Mouse (Mus musculus) liver, adult 2 months (tissue): ENCODE data around the gene Ccdc73. TPM values are rescaled to one million over a fixed set of nuclear protein-coding genes. Genes with fewer than 3 reads are reported as not detected.
"Not testable (repeated sequence)": the region's sequence is repeated elsewhere in the genome, so short reads cannot be mapped to it uniquely, and the experiment has no call there.

Experiments used
- DNase-seq: peaks from one replicate; pipeline ENCODE4 v3.0.0-alpha.2; 2011; ENCODE audit warnings: low read depth, low spot score; ENCODE audit errors: extremely low read depth
- H3K27ac ChIP-seq: fragments of 200-500 bp; replicated peaks from 2 replicates; pipeline ENCODE4 v1.5.1; 2012; ENCODE audit warnings: low read depth, mild to moderate bottlenecking, control low read depth, inconsistent platforms, low read length; ENCODE audit not compliant: insufficient read depth
- H3K27me3 ChIP-seq: fragments of 200-500 bp; 2 replicates; pipeline ENCODE4 v1.6.1; 2012; ENCODE audit warnings: mild to moderate bottlenecking, moderate library complexity, low read length, inconsistent platforms; ENCODE audit not compliant: control insufficient read depth, insufficient read depth
- H3K36me3 ChIP-seq: fragments of 200-500 bp; 2 replicates; pipeline ENCODE4 v1.6.1; 2012; ENCODE audit warnings: low read length, inconsistent platforms; ENCODE audit not compliant: control insufficient read depth, insufficient read depth
- H3K4me1 ChIP-seq: fragments of 200-500 bp; 2 replicates; pipeline ENCODE4 v1.6.1; 2011; ENCODE audit warnings: low read length; ENCODE audit not compliant: control insufficient read depth, insufficient read depth
- H3K4me3 ChIP-seq: fragments of 200-500 bp; 2 replicates; pipeline ENCODE4 v1.5.1; 2011; ENCODE audit warnings: low read depth, mild to moderate bottlenecking, control low read depth, low read length, moderate library complexity; ENCODE audit not compliant: insufficient read depth
- H3K79me2 ChIP-seq: fragments of 200-500 bp; 2 replicates; pipeline ENCODE4 v1.6.1; 2012; ENCODE audit warnings: inconsistent platforms, mild to moderate bottlenecking, low read length, moderate library complexity; ENCODE audit not compliant: control insufficient read depth, insufficient read depth
- H3K9ac ChIP-seq: fragments of 200-500 bp; 2 replicates; pipeline ENCODE4 v1.6.1; 2012; ENCODE audit warnings: low read depth, mild to moderate bottlenecking, control low read depth, inconsistent platforms, low read length
- CTCF ChIP-seq: fragments of 200-500 bp; IDR thresholded peaks from 2 replicates; pipeline ENCODE4 v1.5.1; 2011; ENCODE audit warnings: low read depth, low read length, control low read depth
- POLR2A ChIP-seq: fragments of 200-500 bp; IDR thresholded peaks from 2 replicates; pipeline ENCODE4 v1.6.1; 2011; ENCODE audit warnings: low read length, control low read depth; ENCODE audit not compliant: insufficient read depth; ENCODE audit errors: extremely low read depth
- WGBS: fragments of 180-500 bp; shearing (Covaris S2); methylation state at CpG from one replicate; pipeline ENCODE4 v1.1.7; 2018; 5-methylcytosine and 5-hydroxymethylcytosine counted together
- polyA plus RNA-seq: library from polyadenylated mRNA; depleted of rRNA; stranded (reverse); fragments of >200 nt; gene quantifications from 2 replicates; pipeline ENCODE4 v1.2.3, GENCODE M21; 2012
- total RNA-seq: library from RNA; depleted of rRNA; stranded (reverse); fragments of >200 nt; gene quantifications from 2 replicates; pipeline ENCODE4 v1.2.3, GENCODE M21; 2014

The Ccdc73 gene
- total and polyA plus RNA-seq, 2 experiments: 4.9 TPM; not detected in 1

GRCm38 (mm10) chr2:104849991-104850359 lies 17.6 kb upstream of the Ccdc73 start:
- 48% methylated on average over 3 of the region's 3 CpGs for WGBS
- Histone ChIP-seq H3K9ac (peak overlapping the region; percentile 80; the same call in 1 of the 2 replicates), H3K27me3 (no peaks in the 10 kb centered on the region), H3K4me1 (peaks cover 2% of the 10 kb centered on the region; the same call in 1 of the 2 replicates), H3K36me3 (no peaks in the 10 kb centered on the region), H3K27ac (no peak overlapping the region), H3K79me2 (no peaks in the 10 kb centered on the region), H3K4me3 (peak overlapping the region; percentile 75)
- DNase-seq: no peak
- no peak for TF ChIP-seq CTCF
- TF ChIP-seq POLR2A: no peak

- TF ChIP-seq CTCF: no peak
- TF ChIP-seq POLR2A: no peak
- H3K9ac ChIP-seq: no peak overlapping the region
- no peaks in the 10 kb centered on the region for H3K36me3 ChIP-seq
- WGBS: 52% methylated on average over 5 of the region's 5 CpGs
- H3K4me3 ChIP-seq: no peak overlapping the region
- H3K27ac ChIP-seq: no peak overlapping the region
- peaks cover 2% of the 10 kb centered on the region; the same call in 1 of the 2 replicates for H3K4me1 ChIP-seq
- H3K79me2 ChIP-seq: no peaks in the 10 kb centered on the region
- DNase-seq: no peak
- no peaks in the 10 kb centered on the region for H3K27me3 ChIP-seq
Measured at GRCm38 (mm10) chr2:104851686-104852085, 15.9 kb upstream of the Ccdc73 start.

GRCm38 (mm10) chr2:104852546-104852945 lies 15.1 kb upstream of the Ccdc73 start:
- H3K9ac ChIP-seq: no peak overlapping the region
- no peaks in the 10 kb centered on the region for H3K36me3 ChIP-seq
- DNase-seq: no peak
- TF ChIP-seq CTCF: no peak
- TF ChIP-seq POLR2A: no peak
- no peak overlapping the region for H3K4me3 ChIP-seq
- peaks cover 2% of the 10 kb centered on the region; the same call in 1 of the 2 replicates for H3K4me1 ChIP-seq
- H3K79me2 ChIP-seq: no peaks in the 10 kb centered on the region
- 92% methylated on average over 7 of the region's 7 CpGs for WGBS
- no peaks in the 10 kb centered on the region for H3K27me3 ChIP-seq
- H3K27ac ChIP-seq: no peak overlapping the region

- 78% methylated on average over 1 of the region's 1 CpGs for whole genome bisulfite sequencing
- Histone ChIP-seq H3K27me3 (no peaks in the 10 kb centered on the region), H3K79me2 (no peaks in the 10 kb centered on the region), H3K4me3 (no peak overlapping the region), H3K27ac (no peak overlapping the region), H3K9ac (no peak overlapping the region), H3K36me3 (no peaks in the 10 kb centered on the region), H3K4me1 (no peaks in the 10 kb centered on the region)
- DNase-seq: no peak
- TF ChIP-seq CTCF (no peak), POLR2A (no peak)
Measured at GRCm38 (mm10) chr2:104854836-104855235, 12.8 kb upstream of the Ccdc73 start.

GRCm38 (mm10) chr2:104855732-104856131 lies 11.9 kb upstream of the Ccdc73 start:
- DNase-seq: no peak
- WGBS: 75% methylated on average over 3 of the region's 3 CpGs

GRCm38 (mm10) chr2:104856218-104856617 lies 11.4 kb upstream of the Ccdc73 start:
- Histone ChIP-seq H3K4me3 (no peak overlapping the region), H3K79me2 (no peaks in the 10 kb centered on the region), H3K4me1 (no peaks in the 10 kb centered on the region), H3K27me3 (no peaks in the 10 kb centered on the region), H3K27ac (no peak overlapping the region), H3K36me3 (no peaks in the 10 kb centered on the region), H3K9ac (no peak overlapping the region)
- no peak for DNase-seq
- 63% methylated on average over 1 of the region's 1 CpGs for WGBS
- TF ChIP-seq CTCF (no peak), POLR2A (no peak)

More at GRCm38 (mm10) chr2:104855732-104856131, 11.9 kb upstream of the Ccdc73 start:
- no peak for TF ChIP-seq POLR2A
- TF ChIP-seq CTCF: no peak
- Histone ChIP-seq H3K79me2 (no peaks in the 10 kb centered on the region), H3K36me3 (no peaks in the 10 kb centered on the region), H3K4me3 (no peak overlapping the region), H3K27ac (no peak overlapping the region), H3K27me3 (no peaks in the 10 kb centered on the region), H3K4me1 (no peaks in the 10 kb centered on the region), H3K9ac (no peak overlapping the region)

- not testable (repeated sequence) for H3K4me3 ChIP-seq, H3K36me3 ChIP-seq, H3K27ac ChIP-seq, H3K27me3 ChIP-seq, H3K4me1 ChIP-seq, DNase-seq, H3K9ac ChIP-seq, H3K79me2 ChIP-seq
- 92% methylated on average over 3 of the region's 3 CpGs for WGBS
Measured at GRCm38 (mm10) chr2:104858083-104858482, 9.5 kb upstream of the Ccdc73 start.
